Mouse (Mus musculus) ovary, postnatal 36 days (tissue): ENCODE measurements around the gene Mmrn2.
"Not testable (repeated sequence)": the region's sequence is repeated elsewhere in the genome, so short reads cannot be mapped to it uniquely, and the experiment has no call there.

ENCODE experiments used
- DNase-seq: peaks from one replicate; pipeline ENCODE4 v3.0.0; 2022; ENCODE audit warnings: low spot score, mixed read lengths

Gene Mmrn2

DNA sequence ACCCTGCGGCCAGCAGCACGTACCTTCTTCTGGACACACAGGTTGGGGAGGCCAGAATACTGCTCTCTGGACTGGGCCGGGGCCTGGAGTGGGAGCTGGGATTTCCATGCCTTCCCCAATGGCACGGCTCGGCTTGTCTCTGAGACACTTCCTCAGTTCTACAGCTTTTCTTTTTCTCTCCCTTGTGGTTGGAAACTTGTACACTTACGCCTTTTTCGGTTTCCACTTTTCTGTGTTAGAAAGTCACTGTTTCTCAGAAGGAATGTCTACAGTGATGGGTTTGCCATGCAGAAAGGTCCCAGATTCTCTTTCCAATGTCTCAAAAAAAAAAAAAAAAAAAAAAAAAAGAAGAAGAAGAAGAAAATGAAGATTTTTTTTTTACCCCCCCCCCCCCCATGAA is 28.2 kb downstream of the Mmrn2 start:
- no peak for DNase-seq

DNA sequence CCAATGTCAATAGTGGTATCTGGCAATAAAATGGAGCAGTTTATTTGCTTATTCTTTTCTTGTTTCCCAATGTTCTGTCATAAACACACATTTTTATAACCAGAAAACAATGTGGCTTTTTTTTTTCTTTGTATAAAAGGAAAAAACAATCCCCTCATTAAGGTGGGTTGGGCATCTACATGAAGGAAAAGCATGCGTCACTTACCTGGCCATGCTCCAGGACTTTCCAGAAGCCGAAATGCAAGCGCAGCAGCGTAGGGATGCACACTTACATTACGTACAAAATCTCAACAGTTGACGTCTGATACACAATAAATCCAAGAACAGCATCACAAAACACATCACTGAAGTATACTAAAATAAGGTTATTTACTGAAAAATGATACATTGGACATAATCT is 35.5 kb downstream of the Mmrn2 start:
- DNase-seq: no peak

DNA sequence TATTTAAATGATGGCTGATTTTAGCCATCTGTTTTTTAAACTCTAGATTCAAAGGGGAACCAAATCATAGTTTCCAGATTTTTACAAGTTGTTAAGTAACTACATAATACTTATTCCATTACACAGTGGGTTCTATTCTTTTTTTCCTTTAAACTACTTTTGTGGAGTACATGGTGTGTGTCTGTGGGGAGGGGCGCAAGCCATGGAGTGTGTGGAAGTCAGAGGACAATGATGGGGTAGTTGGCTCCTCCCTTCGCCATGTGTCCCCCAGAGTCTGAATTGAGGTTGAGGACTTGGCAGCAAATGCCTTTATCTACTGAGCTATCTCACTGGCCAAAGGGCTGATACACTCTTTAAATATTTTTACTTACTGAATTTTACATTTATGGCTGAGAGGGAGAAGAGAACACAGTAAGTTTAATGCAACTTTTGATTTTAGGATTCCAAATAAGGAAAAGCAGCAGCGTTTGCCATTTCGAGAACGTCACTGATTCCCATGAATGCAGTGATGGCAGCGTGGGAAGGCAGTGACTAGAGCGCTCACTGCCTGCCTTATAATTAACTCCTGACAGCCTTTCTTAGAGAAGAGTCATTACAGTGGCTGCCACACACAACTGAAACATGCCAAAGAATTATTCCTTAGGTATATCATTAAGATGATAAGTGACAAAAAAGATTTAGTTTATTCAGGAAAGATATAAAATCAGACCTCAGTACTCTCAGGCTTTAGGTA is 37.1 kb downstream of the Mmrn2 start:
- DNase-seq: no peak

DNA sequence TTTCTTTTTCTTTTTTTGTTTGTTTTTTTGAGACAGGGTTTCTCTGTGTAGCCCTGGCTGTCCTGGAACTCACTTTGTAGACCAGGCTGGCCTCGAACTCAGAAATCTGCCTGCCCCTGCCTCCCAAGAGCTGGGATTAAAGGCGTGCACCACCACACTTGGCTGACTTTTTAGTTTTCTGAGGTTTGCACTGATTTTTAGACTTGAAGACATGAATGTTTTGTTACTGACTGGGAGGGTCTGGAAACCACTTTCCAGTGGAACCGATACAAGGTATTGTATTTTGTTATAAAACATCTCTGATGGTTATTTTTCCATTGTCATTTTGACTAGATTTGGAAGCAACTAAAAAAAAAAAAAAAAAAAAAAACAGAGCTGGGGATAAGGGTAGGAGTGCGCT is 41.7 kb downstream of the Mmrn2 start:
- DNase-seq: not testable (repeated sequence)

DNA sequence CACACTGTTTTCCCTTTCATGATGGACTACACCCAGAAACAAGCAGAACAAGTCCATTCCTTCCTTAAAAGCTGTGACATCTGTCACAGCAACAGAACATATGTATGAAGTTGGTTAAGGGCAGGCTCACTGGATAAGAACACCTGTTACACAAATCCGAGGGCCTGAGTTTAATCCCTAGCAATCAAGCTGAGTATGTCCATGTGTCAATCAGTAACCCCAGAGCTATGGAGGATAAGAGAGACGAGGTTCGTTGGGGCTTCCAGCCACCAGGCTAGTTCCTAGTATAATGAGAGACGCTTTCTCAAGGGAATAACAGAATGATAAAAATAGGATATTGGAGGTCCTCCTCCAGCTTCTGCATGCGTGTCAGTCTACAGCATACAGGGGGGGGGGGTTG is 42.2 kb downstream of the Mmrn2 start:
- no peak for DNase-seq

DNA sequence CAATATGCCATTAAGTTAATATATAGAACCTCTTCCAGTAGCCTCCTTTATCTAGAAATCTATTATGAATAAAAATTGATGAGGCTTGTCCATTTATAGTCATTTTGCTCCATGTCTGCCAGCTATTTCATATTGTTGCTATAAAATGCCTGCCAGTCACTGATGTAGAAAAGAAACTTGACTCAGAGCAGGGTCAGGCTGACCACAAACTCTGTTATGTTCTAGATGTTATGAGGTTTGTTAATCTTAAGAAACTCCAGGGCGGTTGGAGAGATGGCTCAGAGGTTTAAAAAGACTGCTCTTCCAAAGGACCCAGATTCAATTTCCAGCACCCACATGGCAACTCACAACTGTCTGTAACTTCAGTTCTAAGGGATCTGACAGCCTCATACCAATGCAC is 45.8 kb downstream of the Mmrn2 start:
- DNase-seq: no peak

DNA sequence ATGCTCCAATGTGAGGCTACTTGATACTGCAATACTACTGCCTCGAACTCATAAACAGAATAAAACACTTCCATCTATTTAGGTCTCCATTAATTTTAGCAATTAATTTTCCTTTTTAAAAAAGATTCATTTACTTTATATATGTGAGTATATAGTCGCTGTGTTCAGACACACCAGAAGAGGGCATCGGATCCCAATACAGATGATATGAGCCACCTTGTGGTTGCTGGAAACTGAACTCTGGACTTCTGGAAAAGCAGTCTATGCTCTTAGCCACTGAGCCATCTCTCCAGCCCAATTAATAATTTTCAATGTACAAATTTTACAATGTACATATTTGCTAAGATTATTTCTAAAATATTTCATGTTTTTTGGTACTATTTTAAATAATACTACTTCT is 53.0 kb downstream of the Mmrn2 start:
- no peak for DNase-seq

DNA sequence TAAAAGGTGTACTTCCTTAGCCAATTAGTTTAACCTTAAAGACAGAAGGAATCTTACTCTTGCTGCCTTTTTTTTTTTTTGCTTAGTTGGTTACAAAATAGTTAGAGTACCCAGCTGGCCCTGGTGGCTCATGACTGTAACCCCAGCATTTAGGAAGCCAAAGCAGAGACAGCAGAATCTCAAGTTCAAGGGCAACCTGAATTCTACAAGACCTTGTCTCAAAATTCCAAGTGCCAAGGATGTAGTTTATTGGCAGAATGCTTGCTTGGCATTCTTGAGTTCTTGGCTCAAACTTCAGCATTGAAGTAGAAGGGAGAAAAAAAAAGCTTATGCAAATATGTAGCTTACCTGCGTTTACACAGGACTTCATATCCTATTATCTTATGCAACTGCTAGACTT is 53.8 kb downstream of the Mmrn2 start:
- DNase-seq: no peak

DNA sequence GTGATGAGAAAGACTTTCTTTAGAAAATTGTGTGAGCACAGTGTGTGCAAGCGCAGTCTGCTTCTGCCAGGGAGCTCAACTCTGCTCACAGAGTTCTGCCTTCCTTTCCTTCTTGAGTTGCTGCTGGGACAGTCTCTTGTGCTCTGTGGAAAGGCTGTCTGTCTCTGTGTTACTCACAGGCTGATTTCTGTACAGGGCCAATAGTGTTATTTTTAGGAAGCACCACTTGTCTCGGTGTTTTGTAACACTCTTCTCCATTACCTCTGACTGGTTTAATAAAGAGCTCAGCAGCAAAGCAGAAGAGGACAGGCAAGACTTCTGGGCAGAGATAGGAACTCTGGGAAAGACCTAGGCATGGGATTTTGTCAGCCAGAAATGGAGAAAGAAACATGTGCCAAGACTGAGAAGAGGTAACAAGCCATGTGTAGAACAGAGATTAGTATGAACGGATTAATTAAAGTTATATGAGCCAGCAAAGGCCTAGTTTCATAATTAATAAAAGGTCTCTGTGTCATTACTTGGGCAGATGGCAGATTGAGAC is 65.3 kb downstream of the Mmrn2 start:
- DNase-seq: no peak

DNA sequence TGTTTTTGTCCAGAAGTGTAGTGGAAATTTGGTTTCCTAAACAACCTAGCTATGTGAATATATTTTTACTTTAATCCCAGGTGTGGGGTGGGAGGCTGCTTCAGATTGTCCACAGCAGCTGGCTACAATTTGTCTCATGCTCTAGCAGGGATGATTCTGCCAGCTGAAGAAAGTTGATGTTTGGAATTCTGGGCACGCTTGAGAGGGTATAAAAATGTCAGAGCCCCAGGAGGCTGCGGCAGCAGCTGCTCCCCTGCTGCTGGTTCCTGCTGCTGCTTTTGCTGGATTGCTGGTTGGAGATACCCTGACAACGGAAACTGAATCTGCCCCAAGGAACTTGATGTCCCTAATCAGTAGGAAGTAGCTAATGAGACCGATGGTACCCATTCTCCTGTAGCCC is 67.3 kb downstream of the Mmrn2 start:
- DNase-seq: no peak

DNA sequence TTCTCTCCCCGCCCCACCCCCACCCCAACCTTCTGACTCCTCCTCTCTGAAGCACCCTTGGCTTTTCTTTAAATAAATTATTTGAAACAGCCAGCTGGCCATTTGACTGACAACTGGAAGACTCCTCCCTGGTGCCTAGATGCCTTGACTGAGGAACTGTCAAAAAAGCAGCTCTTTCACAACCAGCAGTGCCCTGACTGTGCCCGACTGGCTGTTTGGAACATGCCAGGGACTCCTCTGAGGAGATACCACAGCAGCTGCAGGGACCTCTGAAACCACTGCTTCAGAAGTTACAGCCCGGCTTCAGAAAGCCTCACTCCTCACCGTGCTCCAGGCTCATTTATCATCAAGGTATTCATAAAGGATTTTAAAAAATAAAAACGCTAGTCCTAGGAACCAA is 69.1 kb downstream of the Mmrn2 start:
- DNase-seq: peak; percentile 6

DNA sequence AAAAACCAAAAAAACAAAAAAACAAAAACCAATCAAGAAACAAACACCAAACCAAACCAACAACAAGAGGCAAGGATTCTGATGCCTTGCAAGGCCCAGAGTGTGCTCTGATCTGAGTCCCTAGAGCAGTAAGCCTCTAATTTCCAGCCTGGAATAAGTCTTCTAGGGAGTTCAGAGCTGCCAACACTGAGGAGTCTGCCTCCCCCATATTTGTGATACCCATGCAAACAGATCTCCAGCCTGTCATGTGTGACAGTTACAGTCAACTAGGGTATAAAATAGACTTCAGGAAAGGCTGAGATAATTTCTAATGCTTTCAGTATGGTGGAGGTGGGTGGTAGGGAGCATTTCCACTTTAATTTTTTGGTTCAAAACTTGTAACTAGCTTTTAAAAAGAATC is 69.7 kb downstream of the Mmrn2 start:
- no peak for DNase-seq

DNA sequence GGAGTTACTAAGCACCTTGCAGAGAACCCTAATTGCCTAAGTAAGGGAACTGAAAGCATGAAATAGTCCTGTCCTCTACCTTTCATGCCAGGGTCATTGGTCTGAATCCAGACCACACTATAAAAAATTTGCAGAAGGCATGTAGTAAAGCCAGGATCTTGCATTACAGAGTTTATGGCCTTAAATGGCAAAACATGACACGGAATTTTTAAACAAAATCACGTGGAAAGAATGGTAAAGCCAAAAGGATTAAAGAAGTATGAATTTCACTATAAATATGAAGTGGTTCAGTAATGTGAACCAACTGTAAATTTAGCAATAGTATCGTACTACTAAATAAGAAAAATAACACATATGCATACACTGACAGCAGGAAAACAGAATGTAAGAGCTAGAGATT is 70.1 kb downstream of the Mmrn2 start:
- DNase-seq: no peak

DNA sequence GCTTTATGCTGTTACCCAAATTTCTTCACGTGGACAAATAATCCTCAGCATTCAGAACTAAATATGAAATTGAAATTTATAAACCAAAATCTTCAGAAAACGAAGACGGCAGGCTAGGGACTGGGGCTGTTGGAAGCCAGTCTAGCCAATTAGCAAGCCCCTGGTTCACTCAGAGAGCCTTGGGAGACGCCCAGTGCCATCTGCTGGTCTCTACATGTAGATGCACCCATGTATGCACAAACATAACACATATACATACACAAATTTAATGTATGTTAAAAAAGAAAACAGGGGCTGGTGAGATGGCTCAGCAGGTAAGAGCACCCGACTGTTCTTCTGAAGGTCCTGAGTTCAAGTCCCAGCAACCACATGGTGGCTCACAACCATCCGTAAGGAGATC is 71.4 kb downstream of the Mmrn2 start:
- DNase-seq: no peak

DNA sequence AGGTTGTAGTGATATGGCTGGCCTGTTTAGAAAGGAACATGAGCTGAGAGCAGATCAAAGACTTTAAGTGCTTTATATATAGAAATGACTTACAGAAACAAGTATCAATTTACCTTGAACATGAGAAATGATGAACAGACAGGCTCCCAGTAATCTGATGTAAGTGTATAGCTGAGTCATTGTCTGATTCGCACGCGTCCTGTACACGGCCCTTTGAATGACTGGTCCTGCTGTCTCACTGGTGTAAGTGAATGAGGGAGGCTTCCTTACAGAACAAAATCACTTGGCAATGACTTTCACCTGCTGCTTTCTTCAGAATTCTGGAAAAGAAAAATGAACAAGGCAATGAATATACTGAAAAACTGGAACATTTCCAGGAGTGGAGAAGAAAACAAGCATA is 72.4 kb downstream of the Mmrn2 start:
- no peak for DNase-seq

DNA sequence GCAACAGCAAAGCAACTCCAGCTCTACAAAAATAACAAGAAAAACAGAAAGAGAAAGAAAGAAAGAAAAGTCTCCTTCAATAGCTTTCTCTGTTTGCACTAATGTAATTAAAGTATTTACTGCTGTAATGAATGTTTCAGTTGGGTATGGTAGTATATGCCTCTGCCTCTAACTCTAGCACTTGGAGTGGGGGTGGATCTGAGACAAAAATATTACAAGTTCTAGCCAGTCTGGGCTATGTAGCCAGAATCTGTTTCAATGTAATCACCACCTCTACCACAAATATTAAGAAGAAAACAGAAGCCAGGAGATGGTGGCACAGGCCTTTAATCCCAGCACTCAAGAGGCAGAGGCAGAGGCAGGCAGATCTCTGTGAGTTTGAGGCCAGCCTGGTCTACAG is 73.1 kb downstream of the Mmrn2 start:
- no peak for DNase-seq

DNA sequence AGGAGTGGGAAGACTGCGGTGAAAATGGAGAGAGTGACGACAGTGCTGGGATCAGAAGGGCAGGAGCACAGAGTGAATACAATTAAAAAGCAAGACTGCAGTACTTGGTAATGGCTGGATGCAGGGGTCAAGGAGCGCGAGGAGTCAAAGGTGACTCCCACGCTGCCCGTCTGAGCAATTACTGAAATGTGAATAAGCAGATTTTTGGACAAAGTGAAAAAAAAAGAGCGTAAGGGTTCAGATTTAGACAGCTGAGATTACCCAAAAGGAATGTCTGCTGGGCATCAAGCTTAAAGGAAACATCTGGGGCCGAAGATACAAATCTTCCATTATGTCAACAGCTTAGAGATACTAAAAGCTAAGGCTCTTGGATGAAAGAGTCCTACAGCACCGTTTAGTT is 74.5 kb downstream of the Mmrn2 start:
- no peak for DNase-seq

DNA sequence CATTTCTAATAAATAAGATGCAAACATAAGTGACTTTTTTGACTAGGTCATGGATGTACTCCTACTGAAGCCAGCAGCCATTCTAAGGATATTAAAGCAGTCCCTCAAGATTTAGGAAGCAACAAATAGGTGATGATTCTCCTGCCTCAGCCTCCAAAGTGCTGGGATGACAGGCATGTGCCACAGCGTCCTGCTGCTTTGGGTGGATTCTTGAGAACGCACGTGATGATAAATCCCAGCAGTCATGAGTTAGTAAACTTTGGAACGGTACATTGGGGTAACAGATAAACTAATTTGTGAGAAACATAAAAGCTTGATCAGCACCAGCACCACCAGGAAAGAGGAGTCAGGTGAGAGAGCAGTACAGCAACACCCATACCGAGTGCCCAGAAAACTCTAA is 75.2 kb downstream of the Mmrn2 start:
- no peak for DNase-seq

DNA sequence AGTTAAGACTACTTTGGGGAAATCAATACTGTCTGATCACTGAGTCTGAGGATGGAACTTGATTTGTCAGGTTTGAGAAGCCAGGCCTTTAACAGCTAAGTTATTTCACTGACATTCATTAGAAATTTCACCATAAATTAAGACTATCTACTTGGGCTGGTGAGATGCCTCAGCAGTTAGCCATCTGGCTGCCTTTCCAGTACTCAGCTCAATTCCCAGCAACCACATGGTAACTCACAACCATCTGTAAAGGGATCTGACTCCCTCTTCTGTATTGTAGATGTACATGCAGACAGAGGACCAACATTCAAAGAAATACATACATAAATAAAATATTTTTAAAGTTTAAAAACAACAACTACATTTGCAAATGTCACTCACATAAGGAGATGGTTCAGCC is 76.6 kb downstream of the Mmrn2 start:
- no peak for DNase-seq

DNA sequence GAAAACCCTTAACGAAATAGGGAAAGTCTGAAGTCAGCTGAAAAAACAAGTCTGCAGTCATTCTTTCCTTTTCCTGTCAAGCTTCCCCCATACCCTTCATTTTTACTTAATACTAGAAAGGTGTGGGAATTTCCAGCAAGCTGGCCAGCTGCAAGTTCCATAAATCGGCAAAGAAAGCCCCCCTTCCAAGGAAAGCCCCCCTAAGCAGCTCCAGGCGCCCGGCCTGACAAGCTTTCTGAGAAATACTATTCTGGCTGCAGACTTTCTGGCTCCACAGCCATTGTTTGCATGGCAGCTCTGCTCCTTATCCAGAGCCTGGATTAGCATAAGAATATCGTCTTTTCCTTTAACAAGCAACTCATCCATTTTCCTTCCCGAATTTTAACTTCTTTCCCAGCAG is 78.4 kb downstream of the Mmrn2 start:
- DNase-seq: no peak
